Mouse (Mus musculus): ENCODE data around the gene Ryr2. TPM values are rescaled to one million over a fixed set of nuclear protein-coding genes. Genes with fewer than 3 reads are reported as not detected.
"Not testable (repeated sequence)": the region's sequence is repeated elsewhere in the genome, so short reads cannot be mapped to it uniquely, and the experiment has no call there.

Ryr2 gene
- total RNA-seq, 2 experiments from 2014 or later: 15.4 to 16.9 TPM

GRCm38 (mm10) chr13:11891115-11891514 is 215.6 kb downstream of the Ryr2 start:
- no peak for DNase-seq (ENCODE audit: low spot score in 2 of 2)

- no peak for DNase-seq (ENCODE audit: low spot score in 2 of 2)
Measured at GRCm38 (mm10) chr13:11884175-11884574, 222.6 kb downstream of the Ryr2 start.

- DNase-seq (ENCODE audit: low spot score in 2 of 2): no peak
Measured at GRCm38 (mm10) chr13:11882359-11882758, 224.4 kb downstream of the Ryr2 start.

- DNase-seq (ENCODE audit: low spot score in 2 of 2): no peak
Measured at GRCm38 (mm10) chr13:11880503-11881227, 226.1 kb downstream of the Ryr2 start.

GRCm38 (mm10) chr13:11879037-11879436 is 227.7 kb downstream of the Ryr2 start:
- no peak for DNase-seq (ENCODE audit: low spot score in 2 of 2)

- DNase-seq (ENCODE audit: low spot score in 2 of 2): no peak
Measured at GRCm38 (mm10) chr13:11874852-11875251, 231.9 kb downstream of the Ryr2 start.

- DNase-seq (ENCODE audit: low spot score in 2 of 2): no peak
Measured at GRCm38 (mm10) chr13:11869971-11870370, 236.8 kb downstream of the Ryr2 start.

GRCm38 (mm10) chr13:11869486-11869885 is 237.3 kb downstream of the Ryr2 start:
- no peak for DNase-seq (ENCODE audit: low spot score in 2 of 2)

- DNase-seq (ENCODE audit: low spot score in 2 of 2): no peak
Measured at GRCm38 (mm10) chr13:11868979-11869378, 237.8 kb downstream of the Ryr2 start.

GRCm38 (mm10) chr13:11868056-11868455 is 238.7 kb downstream of the Ryr2 start:
- DNase-seq (ENCODE audit: low spot score in 2 of 2): no peak

- DNase-seq (ENCODE audit: low spot score in 2 of 2): no peak
Measured at GRCm38 (mm10) chr13:11865261-11865660, 241.5 kb downstream of the Ryr2 start.

GRCm38 (mm10) chr13:11851691-11852090 is 255.1 kb downstream of the Ryr2 start:
- DNase-seq (ENCODE audit: low spot score in 2 of 2): no peak

GRCm38 (mm10) chr13:11843889-11844288 is 262.9 kb downstream of the Ryr2 start:
- no peak for DNase-seq (ENCODE audit: low spot score in 2 of 2)

- DNase-seq (ENCODE audit: low spot score in 2 of 2): no peak
Measured at GRCm38 (mm10) chr13:11837870-11838269, 268.9 kb downstream of the Ryr2 start.

GRCm38 (mm10) chr13:11837152-11837551 is 269.6 kb downstream of the Ryr2 start:
- no peak for DNase-seq (ENCODE audit: low spot score in 2 of 2)

GRCm38 (mm10) chr13:11836304-11837078 is 270.3 kb downstream of the Ryr2 start:
- no peak for DNase-seq (ENCODE audit: low spot score in 2 of 2)

GRCm38 (mm10) chr13:11831210-11831609 is 275.5 kb downstream of the Ryr2 start:
- no peak for DNase-seq (ENCODE audit: low spot score in 2 of 2)

- no peak for DNase-seq (ENCODE audit: low spot score in 2 of 2)
Measured at GRCm38 (mm10) chr13:11825563-11826226, 281.1 kb downstream of the Ryr2 start.

GRCm38 (mm10) chr13:11818723-11819122 is 288.0 kb downstream of the Ryr2 start:
- DNase-seq (ENCODE audit: low spot score in 2 of 2): no peak

- DNase-seq (ENCODE audit: low spot score in 2 of 2): not testable (repeated sequence)
Measured at GRCm38 (mm10) chr13:11809365-11809764, 297.4 kb downstream of the Ryr2 start.

- no peak for DNase-seq (ENCODE audit: low spot score in 2 of 2)
Measured at GRCm38 (mm10) chr13:11792536-11792935, 314.2 kb downstream of the Ryr2 start.

- no peak for DNase-seq (ENCODE audit: low spot score in 2 of 2)
Measured at GRCm38 (mm10) chr13:11790536-11790935, 316.2 kb downstream of the Ryr2 start.
